Mouse (Mus musculus) CD4-positive, CD25-positive, alpha-beta regulatory T cell, adult 2 months (primary cell): Measurements from ENCODE around the gene Vezf1.

ENCODE experiments used
- DNase-seq: peaks from one replicate; pipeline ENCODE4 v3.0.0-alpha.2; 2012; ENCODE audit warnings: low read depth, low spot score

Vezf1 gene

GRCm38 (mm10) chr11:88053821-88054220 is 14.3 kb upstream of the Vezf1 start:
- no peak for DNase-seq

- DNase-seq = peak; percentile 83
These were observed 13.5 kb upstream of the Vezf1 start for GRCm38 (mm10) chr11:88054589-88054988.

DNA sequence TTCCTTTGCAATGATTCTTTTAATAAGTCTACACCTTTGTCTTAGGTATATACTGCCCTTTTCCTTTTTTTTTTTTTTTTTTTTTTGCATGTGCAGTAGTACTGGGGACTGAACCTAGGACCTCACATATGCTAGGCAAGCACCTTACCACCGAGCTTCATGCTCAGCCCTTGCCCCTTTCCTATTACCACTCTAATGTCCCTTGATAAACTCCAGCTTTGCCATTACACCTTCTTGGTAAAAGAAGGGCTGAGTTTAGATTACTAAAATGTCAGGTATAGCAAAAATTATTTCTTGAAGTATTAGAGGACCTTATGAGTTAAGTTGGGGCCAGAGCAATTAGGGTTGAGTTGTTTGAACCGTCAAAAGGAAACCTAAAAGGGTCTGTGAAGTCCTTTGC is 12.3 kb upstream of the Vezf1 start:
- no peak for DNase-seq

DNA sequence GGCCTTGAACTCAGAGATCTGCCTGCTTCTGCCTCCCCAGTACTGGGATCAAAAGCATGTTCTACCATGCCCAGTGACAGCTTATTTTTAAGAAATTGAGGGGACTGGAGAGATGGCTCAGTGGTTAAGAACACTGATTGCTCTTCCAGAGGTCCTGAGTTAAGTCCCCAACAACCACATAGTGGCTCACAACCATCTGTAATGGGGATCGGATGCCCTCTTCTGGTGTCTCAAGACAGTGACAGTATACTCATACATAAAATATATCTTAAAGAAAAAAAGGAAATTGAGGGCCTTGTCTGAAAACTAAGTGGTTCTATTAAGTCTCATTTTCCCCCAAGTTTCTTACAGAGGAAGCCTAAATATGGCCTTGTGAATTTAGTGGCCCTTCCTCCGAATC is 10.3 kb upstream of the Vezf1 start:
- peak; percentile 26 for DNase-seq

GRCm38 (mm10) chr11:88059141-88059540 is 8.9 kb upstream of the Vezf1 start:
- peak; percentile 82 for DNase-seq

DNA sequence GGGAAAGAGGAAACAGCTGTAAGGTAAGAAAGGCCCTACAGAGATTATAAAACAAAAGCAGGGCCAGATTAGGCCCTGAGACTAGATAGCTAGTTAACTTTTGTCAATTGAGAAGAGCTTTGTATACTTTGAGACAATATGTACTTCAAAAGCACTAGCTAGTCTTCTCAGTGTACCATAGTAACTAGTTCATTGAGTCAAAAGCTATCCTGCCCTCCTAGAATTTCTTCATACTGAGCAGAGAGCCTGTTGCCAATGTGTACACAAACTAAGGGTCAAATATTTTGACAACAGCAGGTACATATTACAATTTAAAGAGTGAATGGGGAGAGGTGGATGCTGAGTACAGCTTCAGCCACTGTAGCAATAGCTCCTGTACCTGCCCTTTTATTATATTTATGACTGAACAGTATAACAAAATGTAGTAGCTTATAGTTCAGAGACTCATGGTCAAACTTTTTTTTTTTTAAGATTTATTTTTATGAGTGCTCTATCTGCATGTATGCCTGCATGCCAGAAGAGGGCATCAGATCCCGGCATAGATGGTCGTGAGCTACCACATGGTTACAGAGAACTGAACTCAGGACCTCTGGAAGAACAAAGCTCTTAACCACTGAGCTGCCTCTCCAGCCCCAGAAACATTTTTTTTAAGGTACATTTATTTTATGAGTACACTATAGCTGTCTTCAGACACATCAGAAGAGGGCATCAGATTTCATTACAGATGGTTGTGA is 6.0 kb upstream of the Vezf1 start:
- peak; percentile 68 for DNase-seq

DNA sequence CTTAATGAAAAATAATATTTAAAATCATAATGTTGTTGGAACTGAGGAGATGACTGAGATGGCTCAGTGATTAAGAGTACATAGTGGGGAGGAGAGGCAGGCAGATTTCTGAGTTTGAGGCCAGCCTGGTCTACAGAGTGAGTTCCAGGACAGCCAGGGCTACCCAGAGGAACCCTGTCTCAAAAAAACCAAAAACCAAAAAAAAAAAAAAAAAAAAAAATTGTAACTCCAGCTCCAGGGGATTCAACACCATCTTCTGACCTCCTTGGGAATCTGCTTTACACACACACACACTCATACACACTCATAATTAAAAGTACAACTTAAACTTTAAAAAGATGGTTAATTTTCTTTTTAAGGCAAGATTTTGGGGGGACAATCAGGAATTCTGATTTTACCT is 2.3 kb upstream of the Vezf1 start:
- no peak for DNase-seq

DNA sequence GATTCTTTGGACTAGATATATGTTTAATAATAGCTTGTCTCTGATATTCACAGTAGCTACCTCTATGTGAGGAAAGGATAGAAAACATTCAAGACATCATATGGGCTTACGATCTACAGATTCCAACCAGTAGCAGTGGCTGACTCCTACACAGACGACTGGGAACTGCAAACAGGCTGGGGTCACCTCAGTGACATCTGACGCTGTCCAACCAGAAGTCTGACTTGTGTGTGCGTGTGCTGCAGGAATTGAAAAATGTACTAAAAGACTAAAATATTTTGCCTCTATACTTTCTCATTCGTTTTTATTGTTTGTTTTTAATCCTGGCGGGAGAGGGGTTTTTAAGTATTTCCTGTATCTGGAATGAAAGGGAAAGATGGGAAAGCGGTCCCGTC is 891 bp upstream of the Vezf1 start:
- peak; percentile 49 for DNase-seq

DNA sequence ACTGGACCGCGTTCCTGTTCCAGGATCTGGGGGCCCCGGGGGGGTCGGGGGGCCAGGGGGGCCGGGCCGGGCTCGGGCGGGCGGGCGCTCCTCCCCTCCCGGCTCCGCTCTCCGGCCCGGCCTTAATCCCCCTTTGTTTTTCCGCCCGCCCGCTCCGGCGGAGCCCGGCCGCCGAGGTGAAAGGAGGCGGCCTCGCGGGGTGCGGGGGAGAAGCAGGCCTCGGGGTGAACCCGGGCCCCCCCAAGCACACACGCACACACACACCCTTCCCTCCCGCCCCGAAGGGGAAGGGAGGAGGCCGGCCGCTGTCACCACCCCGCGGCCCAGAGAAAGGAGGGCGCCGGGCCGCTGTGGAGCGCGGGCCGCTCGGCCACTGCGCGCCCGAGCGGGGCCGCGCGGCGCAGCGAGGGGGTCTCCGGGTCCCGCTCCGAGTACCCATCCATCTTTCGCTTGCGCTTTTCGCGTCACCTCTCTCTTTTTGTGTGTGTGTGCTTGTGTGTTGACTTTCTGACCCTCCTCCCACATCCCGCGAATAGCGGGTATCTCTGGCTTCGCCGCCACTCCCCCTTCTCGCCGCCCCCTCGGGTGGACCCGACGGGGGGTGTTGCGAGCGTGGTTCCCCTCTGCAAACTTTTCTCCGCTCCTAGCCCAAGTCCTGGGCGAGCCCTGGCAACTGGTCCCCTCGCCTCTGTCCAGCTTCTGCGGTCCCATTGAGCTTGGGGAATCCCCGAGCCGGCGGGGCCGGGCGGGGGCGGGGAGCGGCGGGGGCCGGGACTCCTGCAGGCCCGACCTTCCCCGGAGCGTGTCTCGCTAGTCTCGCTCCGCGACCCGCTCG is 549 bp downstream of the Vezf1 start:
- DNase-seq = peak; percentile 64

DNA sequence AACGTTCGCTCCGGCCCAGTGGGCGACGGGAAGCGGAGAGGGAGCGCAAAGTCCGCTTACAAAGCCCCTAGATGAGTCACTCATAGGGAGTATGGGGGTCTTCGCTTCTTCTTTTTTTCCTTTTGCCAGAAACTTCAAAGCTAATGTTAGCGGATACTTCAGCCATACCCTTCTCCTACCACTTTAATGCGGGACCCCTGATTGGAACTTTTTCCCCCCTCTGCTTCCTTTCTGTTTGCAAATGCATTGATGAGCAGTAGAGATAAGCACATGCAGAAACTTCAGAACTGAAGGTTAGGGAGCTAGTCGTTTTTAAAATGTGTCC is 1.1 kb downstream of the Vezf1 start:
- DNase-seq = no peak

GRCm38 (mm10) chr11:88070392-88070791 is 2.3 kb downstream of the Vezf1 start:
- DNase-seq = no peak

GRCm38 (mm10) chr11:88071113-88071512 is 3.0 kb downstream of the Vezf1 start:
- no peak for DNase-seq

GRCm38 (mm10) chr11:88073343-88073875 is 5.3 kb downstream of the Vezf1 start:
- peak; percentile 43 for DNase-seq

- DNase-seq = no peak
These were observed 7.6 kb downstream of the Vezf1 start for GRCm38 (mm10) chr11:88075701-88076100.

GRCm38 (mm10) chr11:88076394-88076793 is 8.3 kb downstream of the Vezf1 start:
- no peak for DNase-seq

DNA sequence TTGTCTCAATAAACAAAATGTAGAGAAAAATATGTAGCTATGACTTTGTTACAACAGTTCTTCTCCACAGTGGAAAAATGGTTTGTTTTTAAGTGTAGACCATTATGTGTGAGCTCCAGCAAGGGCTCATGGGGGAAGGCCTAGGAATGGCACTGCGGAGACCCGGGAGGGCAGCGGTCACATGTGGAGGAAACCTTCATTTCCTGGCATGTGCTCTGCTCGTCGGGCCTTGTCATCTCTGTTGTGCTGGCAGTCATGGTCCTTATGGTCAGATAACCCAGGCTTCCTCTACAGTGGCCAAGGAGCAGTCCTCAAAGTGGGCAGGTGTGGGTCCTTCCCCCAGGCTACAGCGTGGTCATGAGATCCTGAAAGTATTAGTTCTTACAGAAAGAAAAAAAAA is 15.6 kb downstream of the Vezf1 start:
- no peak for DNase-seq

DNA sequence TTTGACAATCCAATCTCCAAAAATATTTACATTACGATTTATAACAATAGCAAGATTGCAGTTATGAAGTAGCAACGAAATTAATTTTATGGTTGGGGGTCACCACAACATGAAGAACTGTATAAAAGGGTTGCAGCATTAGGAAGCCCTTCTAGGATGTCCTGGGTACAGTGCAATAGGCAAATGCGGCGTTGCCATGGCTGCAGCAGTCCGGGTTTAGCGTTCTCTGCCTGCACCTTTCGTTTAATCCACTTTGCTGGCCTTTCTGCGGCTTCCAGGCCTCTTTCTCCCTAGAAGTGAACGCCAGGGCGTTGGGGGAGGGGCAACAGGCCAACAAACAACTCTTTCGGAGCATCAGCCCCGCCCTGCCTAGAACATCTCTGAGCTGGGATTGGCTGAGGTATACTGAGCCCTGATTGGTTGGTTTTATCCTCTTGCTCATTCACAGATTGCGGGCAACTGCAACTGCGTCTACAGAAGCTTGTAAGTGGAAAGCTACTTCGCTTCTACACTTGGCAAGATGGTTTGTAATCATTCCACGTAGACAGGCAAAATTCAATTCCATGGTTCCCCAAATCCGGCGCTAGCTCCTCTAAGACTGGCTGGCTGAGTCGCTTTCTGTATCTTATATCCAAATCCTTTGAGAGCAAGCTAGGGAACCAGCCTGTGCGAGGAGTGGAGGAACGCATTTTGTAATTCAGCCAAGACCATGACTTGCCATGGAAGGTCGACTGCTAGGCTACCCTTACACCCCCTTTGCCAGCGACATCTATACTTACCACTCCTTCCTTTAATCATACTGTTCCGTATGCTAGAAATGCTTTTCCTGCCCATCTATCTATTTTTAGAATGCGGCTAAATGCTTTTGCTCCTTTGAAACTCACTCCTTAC is 18.9 kb downstream of the Vezf1 start:
- peak; percentile 85 for DNase-seq

- DNase-seq = no peak
These were observed 21.1 kb downstream of the Vezf1 start for GRCm38 (mm10) chr11:88089150-88089549.

- DNase-seq = no peak
These were observed 22.2 kb downstream of the Vezf1 start for GRCm38 (mm10) chr11:88090293-88090692.

- DNase-seq = peak; percentile 33
These were observed 23.9 kb downstream of the Vezf1 start for GRCm38 (mm10) chr11:88091949-88092348.

DNA sequence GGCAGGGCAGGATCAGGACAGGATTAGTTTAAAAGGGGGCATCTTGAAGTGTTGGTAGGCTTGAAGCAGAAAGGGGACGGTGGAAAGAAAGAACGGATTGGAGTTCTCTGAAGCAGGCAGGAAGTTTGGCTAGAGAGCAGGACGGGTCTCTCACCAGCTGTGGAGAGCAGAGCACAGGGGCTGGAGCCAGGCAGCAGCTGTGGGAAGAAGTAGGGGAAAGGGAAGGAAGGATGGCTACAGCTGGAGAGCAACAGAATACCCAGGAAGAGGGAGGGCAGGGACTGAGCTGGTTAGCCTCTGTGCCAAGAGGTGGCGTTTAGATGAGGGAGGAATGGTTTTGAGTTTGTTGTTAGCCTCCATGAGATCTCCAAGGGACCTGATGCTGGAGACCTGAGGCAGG is 29.1 kb downstream of the Vezf1 start:
- no peak for DNase-seq
